In the genomic region with DNA sequence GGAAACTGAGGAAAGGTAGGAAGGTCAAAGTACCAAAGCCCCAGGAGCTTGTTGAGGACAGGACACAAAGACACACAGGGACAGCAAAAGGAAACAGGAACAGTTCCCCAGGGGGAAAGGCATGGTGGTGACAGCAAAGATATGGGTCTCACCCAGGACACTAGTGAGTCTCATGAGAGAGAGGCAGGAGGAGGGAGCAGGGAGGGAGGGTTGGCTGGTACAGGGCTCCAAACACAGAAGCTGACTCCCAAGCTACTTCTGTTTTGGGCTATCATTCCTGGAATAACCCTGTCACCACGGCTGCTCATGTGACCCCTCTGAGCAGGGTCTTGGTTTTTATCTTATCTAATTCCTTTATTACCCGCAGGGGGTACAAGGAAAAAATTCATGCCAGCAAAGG, we compare ENCODE assay signal across 14 mouse cellular contexts. TPM values are rescaled to one million over a fixed set of nuclear protein-coding genes. Genes with fewer than 3 reads are reported as not detected.
DNase-seq lines count a peak whose midpoint lies in the region; ATAC-seq and TF ChIP-seq lines count a peak whose summit lies in the region.
"Had no signal": no experiment of that assay in that cellular context is flagged by ENCODE, and none has a peak within 500 bp of the region (broad histone marks: within the 10 kb centered on the region; RNA-seq: fewer than 3 reads in every experiment).

No protein-coding gene starts in this region.

- no peak for TF ChIP-seq CTCF in hindbrain, postnatal 0 days (IDR thresholded peaks at IDR 0.05; ENCODE audit: low read depth)

- no peaks in the 10 kb centered on the region for H3K36me3 ChIP-seq in heart, embryonic 15.5 days
- H3K36me3 ChIP-seq in forebrain, embryonic 12.5 days (replicated peaks), result peaks cover 9% of the 10 kb centered on the region; the same call in 1 of the 2 replicates
- H3K36me3 ChIP-seq in forebrain, embryonic 15.5 days, result no peaks in the 10 kb centered on the region; the same call in 1 of the 2 replicates
- H3K36me3 ChIP-seq in hindbrain, postnatal 0 days (ENCODE audit: insufficient read depth, low read length), result peaks cover 6% of the 10 kb centered on the region; the same call in 1 of the 2 replicates

- ATAC-seq in heart, embryonic 15.5 days (replicated peaks; ENCODE audit: insufficient number of reproducible peaks, insufficient read depth, low FRiP score, low read depth), result peak; percentile 54
- no peak for ATAC-seq in forebrain, embryonic 12.5 days (ENCODE audit: low FRiP score)
- ATAC-seq in forebrain, embryonic 15.5 days (replicated peaks), result no peak; the same call in 1 of the 2 replicates
- ATAC-seq in hindbrain, postnatal 0 days, result no peak
- ATAC-seq: activated CD4-positive, CD25-positive, alpha-beta regulatory T cell, adult 4 months; liver, postnatal 0 days had no signal

- 17% methylated on average over 2 of the region's 2 CpGs for WGBS in heart, embryonic 15.5 days
- 66% methylated on average over 2 of the region's 2 CpGs for WGBS in forebrain, embryonic 12.5 days
- WGBS in forebrain, embryonic 15.5 days, result 61% methylated on average over 2 of the region's 2 CpGs
- WGBS in hindbrain, postnatal 0 days, result 50% methylated on average over 2 of the region's 2 CpGs

- H3K4me3 ChIP-seq in heart, embryonic 15.5 days, result no peak overlapping the region
- H3K4me3 ChIP-seq in forebrain, embryonic 12.5 days (replicated peaks), result no peak overlapping the region
- no peak overlapping the region for H3K4me3 ChIP-seq in forebrain, embryonic 15.5 days
- no peak overlapping the region for H3K4me3 ChIP-seq in hindbrain, postnatal 0 days (ENCODE audit: low read length)
- H3K4me3 ChIP-seq: embryonic facial prominence, embryonic 15.5 days; limb, embryonic 13.5 days had no signal

- no peak overlapping the region for H3K9ac ChIP-seq in heart, embryonic 15.5 days
- no peak overlapping the region for H3K9ac ChIP-seq in forebrain, embryonic 12.5 days
- no peak overlapping the region for H3K9ac ChIP-seq in forebrain, embryonic 15.5 days (replicated peaks)
- no peak overlapping the region for H3K9ac ChIP-seq in hindbrain, postnatal 0 days (replicated peaks; ENCODE audit: low read length)
- H3K9ac ChIP-seq: embryonic facial prominence, embryonic 15.5 days; liver, postnatal 0 days had no signal

- no peaks in the 10 kb centered on the region for H3K9me3 ChIP-seq in heart, embryonic 15.5 days (replicated peaks)
- H3K9me3 ChIP-seq in forebrain, embryonic 12.5 days, result no peaks in the 10 kb centered on the region
- no peaks in the 10 kb centered on the region for H3K9me3 ChIP-seq in forebrain, embryonic 15.5 days
- H3K9me3 ChIP-seq in hindbrain, postnatal 0 days (ENCODE audit: low read length), result no peaks in the 10 kb centered on the region
- H3K9me3 ChIP-seq: embryonic facial prominence, embryonic 15.5 days; limb, embryonic 13.5 days had no signal

- peaks cover 42% of the 10 kb centered on the region for H3K4me1 ChIP-seq in heart, embryonic 15.5 days (replicated peaks)
- H3K4me1 ChIP-seq in forebrain, embryonic 12.5 days, result peaks cover 61% of the 10 kb centered on the region
- H3K4me1 ChIP-seq in forebrain, embryonic 15.5 days, result peaks cover 53% of the 10 kb centered on the region
- peaks cover 18% of the 10 kb centered on the region for H3K4me1 ChIP-seq in hindbrain, postnatal 0 days (ENCODE audit: insufficient read depth, low read length)

- H3K27ac ChIP-seq in heart, embryonic 15.5 days, result peak overlapping the region; percentile 78
- H3K27ac ChIP-seq in forebrain, embryonic 12.5 days, result peak overlapping the region; percentile 82
- H3K27ac ChIP-seq in forebrain, embryonic 15.5 days (replicated peaks), result peak overlapping the region; percentile 87
- H3K27ac ChIP-seq in hindbrain, postnatal 0 days, result peak overlapping the region; percentile 56; the same call in 1 of the 2 replicates
- H3K27ac ChIP-seq: limb, embryonic 13.5 days had no signal

- H3K27me3 ChIP-seq in heart, embryonic 15.5 days, result peaks cover 48% of the 10 kb centered on the region
- H3K27me3 ChIP-seq in forebrain, embryonic 12.5 days, result peaks cover 12% of the 10 kb centered on the region; the same call in 1 of the 2 replicates
- no peaks in the 10 kb centered on the region for H3K27me3 ChIP-seq in forebrain, embryonic 15.5 days
- no peaks in the 10 kb centered on the region for H3K27me3 ChIP-seq in hindbrain, postnatal 0 days (ENCODE audit: insufficient read depth, low read length)
- H3K27me3 ChIP-seq: embryonic facial prominence, embryonic 15.5 days; limb, embryonic 13.5 days had no signal

- DNase-seq in heart, postnatal 36 days, result no peak
- DNase-seq in hindbrain, postnatal 0 days (ENCODE audit: low spot score), result no peak
- no peak for DNase-seq in spleen, postnatal 10 days (ENCODE audit: low spot score in 2 of 2)
- no peak for DNase-seq in right cerebral cortex, postnatal 10 days (ENCODE audit: low spot score in 2 of 2)
- DNase-seq: kidney, adult 2 months; liver, postnatal 0 days; lung, postnatal 4 days; thymus, postnatal 14 days had no signal

- H3K4me2 ChIP-seq in heart, embryonic 15.5 days, result peak overlapping the region; percentile 41
- H3K4me2 ChIP-seq in forebrain, embryonic 12.5 days, result no peak overlapping the region
- H3K4me2 ChIP-seq in forebrain, embryonic 15.5 days (replicated peaks), result peak overlapping the region; percentile 34; the same call in 1 of the 2 replicates
- H3K4me2 ChIP-seq in hindbrain, postnatal 0 days (ENCODE audit: low read depth, low read length), result peak overlapping the region; percentile 29; the same call in 1 of the 2 replicates
- H3K4me2 ChIP-seq: embryonic facial prominence, embryonic 15.5 days; limb, embryonic 13.5 days had no signal

- intact Hi-C loops in heart, postnatal 36 days (cut with DNase I), result no loop called here

RNA-seq across cellular contexts. Expression of a gene that starts 19.8 kb away (rescaled TPM):
- 1.1 and 1.7 TPM in 2 replicates for polyA plus RNA-seq in heart, embryonic 15.5 days (2015; fragmentation: Nextera tagmentation; extraction: Ambion mirVana)
- 1 to 10 TPM; 1.7 to 3.9 TPM for total RNA-seq in heart, postnatal 36 days (2021)
- polyA plus RNA-seq in forebrain, embryonic 12.5 days (2016; fragmentation: Nextera tagmentation; extraction: Ambion mirVana), result 0.41 and 0.49 TPM in 2 replicates
- polyA plus RNA-seq in forebrain, embryonic 15.5 days (2015; fragmentation: Nextera tagmentation; extraction: Ambion mirVana), result 0.60 and 0.66 TPM in 2 replicates
- total RNA-seq in hindbrain, postnatal 0 days (2014; rRNA removed), result 4.5 and 4.7 TPM in 2 replicates
- polyA plus RNA-seq in hindbrain, postnatal 0 days (2015; fragmentation: Nextera tagmentation; extraction: Ambion mirVana), result 1.0 and 1.8 TPM in 2 replicates
